Mouse (Mus musculus): Measurements from ENCODE around the gene Hfe. TPM values are rescaled to one million over a fixed set of nuclear protein-coding genes. Genes with fewer than 3 reads are reported as not detected.

Gene Hfe
- polyA plus RNA-seq, 1 experiment from 2014 or later = 26.3 TPM

- no peak for TF ChIP-seq EP300 (IDR thresholded peaks at IDR 0.05)
- TF ChIP-seq CTCF (IDR thresholded peaks at IDR 0.05) = no peak
Observed at GRCm38 (mm10) chr13:23739922-23740252, 29.2 kb upstream of the Hfe start.

DNA sequence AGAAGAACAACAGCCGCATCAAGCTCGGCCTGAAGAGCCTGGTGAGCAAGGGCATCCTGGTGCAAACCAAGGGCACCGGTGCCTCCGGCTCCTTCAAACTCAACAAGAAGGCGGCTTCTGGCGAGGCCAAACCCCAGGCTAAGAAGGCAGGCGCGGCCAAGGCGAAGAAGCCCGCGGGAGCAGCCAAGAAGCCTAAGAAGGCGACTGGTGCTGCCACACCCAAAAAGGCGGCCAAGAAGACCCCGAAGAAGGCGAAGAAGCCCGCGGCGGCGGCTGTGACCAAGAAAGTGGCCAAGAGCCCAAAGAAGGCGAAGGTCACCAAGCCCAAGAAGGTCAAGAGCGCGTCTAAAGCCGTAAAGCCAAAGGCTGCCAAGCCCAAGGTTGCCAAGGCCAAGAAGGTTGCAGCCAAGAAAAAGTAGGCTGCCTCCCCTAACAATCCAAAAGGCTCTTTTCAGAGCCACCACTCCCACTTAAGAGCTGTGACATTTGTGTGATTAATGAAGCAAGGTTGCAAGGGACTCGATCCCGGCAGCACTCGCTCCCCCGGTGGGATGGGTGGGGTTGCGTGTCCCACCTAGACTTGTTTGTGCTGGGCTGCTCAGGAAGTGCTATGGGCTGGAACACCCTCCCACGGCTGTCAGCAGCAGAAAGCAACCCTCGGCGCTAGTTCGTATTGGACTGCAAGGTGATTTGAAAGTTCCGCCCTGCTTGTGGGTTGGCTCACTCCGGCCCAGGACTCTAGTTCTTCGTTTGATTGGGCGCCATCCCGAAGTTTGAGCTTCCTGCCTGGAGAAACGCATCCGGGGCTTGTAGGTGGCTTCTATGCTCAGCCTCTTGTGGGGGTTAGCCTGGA is 28.6 kb upstream of the Hfe start:
- no peaks in the 10 kb centered on the region for H3K9me3 ChIP-seq (ENCODE audit: low read length)
- TF ChIP-seq CTCF (IDR thresholded peaks at IDR 0.05) = no peak; the same call in none of the 2 replicates
- peak; percentile 59 for TF ChIP-seq EP300 (IDR thresholded peaks at IDR 0.05)
- under 1% methylated on average over 39 of the region's 39 CpGs for WGBS
- ATAC-seq (peak; percentile 85), DNase-seq (ENCODE audit: low spot score) (peak; percentile 98)
- H3K36me3 ChIP-seq (ENCODE audit: insufficient read depth, low read length) = no peaks in the 10 kb centered on the region
- peak overlapping the region; percentile 90 for H3K4me2 ChIP-seq (replicated peaks; ENCODE audit: low read depth, low read length)
- H3K27ac ChIP-seq (ENCODE audit: low read length) = peak overlapping the region; percentile 97
- H3K27me3 ChIP-seq (replicated peaks; ENCODE audit: insufficient read depth, low read length) = no peaks in the 10 kb centered on the region
- peak overlapping the region; percentile 71 for H3K4me3 ChIP-seq (ENCODE audit: low read depth, low read length)
- H3K9ac ChIP-seq (replicated peaks; ENCODE audit: low read depth) = peak overlapping the region; percentile 86
- H3K4me1 ChIP-seq (ENCODE audit: insufficient read depth, low read depth, low read length) = no peaks in the 10 kb centered on the region

More at GRCm38 (mm10) chr13:23739922-23740252, 29.2 kb upstream of the Hfe start:
- no peak for DNase-seq (ENCODE audit: low spot score)
- no peaks in the 10 kb centered on the region for H3K9me3 ChIP-seq (ENCODE audit: low read length)
- no peak; the same call in 1 of the 2 replicates for ATAC-seq
- H3K27me3 ChIP-seq (replicated peaks; ENCODE audit: insufficient read depth, low read length) = no peaks in the 10 kb centered on the region
- peak overlapping the region; percentile 71 for H3K4me3 ChIP-seq (ENCODE audit: low read depth, low read length)
- peak overlapping the region; percentile 90 for H3K4me2 ChIP-seq (replicated peaks; ENCODE audit: low read depth, low read length)
- WGBS = 0% methylated on average over 14 of the region's 14 CpGs
- peak overlapping the region; percentile 86 for H3K9ac ChIP-seq (replicated peaks; ENCODE audit: low read depth)
- H3K4me1 ChIP-seq (ENCODE audit: insufficient read depth, low read depth, low read length) = no peaks in the 10 kb centered on the region
- peak overlapping the region; percentile 97 for H3K27ac ChIP-seq (ENCODE audit: low read length)
- H3K36me3 ChIP-seq (ENCODE audit: insufficient read depth, low read length) = no peaks in the 10 kb centered on the region

DNA sequence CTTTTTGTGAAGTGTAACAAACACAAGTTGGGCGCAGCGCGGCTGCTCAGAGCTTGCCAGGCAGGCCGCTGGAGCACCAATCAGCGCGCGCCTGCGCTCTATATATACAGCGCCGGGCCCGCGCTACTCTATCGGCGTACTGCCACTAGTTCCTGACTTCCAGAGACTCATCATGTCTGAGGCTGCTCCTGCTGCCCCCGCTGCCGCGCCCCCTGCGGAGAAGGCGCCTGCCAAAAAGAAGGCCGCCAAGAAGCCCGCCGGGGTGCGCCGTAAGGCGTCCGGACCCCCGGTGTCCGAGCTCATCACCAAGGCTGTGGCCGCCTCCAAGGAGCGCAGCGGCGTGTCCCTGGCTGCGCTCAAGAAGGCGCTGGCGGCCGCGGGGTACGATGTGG is 28.0 kb upstream of the Hfe start, which contains the start of gene Hist1h1c:
Hist1h1c (plus strand) TSS at position 132 of the 392 bp plus-strand sequence.
- WGBS = 2% methylated on average over 30 of the region's 38 CpGs
- Histone ChIP-seq H3K4me1 (ENCODE audit: insufficient read depth, low read depth, low read length) (no peaks in the 10 kb centered on the region), H3K27me3 (replicated peaks; ENCODE audit: insufficient read depth, low read length) (no peaks in the 10 kb centered on the region), H3K36me3 (ENCODE audit: insufficient read depth, low read length) (no peaks in the 10 kb centered on the region), H3K4me3 (ENCODE audit: low read depth, low read length) (peak within 1 kb of the TSS; percentile 71), H3K9me3 (ENCODE audit: low read length) (no peaks in the 10 kb centered on the region), H3K27ac (ENCODE audit: low read length) (peak within 1 kb of the TSS; percentile 97), H3K9ac (replicated peaks; ENCODE audit: low read depth) (peak within 1 kb of the TSS; percentile 86), H3K4me2 (replicated peaks; ENCODE audit: low read depth, low read length) (peak within 1 kb of the TSS; percentile 90)
- ATAC-seq (peak; percentile 91), DNase-seq (ENCODE audit: low spot score) (peak; percentile 96)
- TF ChIP-seq CTCF (IDR thresholded peaks at IDR 0.05) = no peak; the same call in 1 of the 2 replicates
- TF ChIP-seq EP300 (IDR thresholded peaks at IDR 0.05) = no peak; the same call in 1 of the 2 replicates

DNA sequence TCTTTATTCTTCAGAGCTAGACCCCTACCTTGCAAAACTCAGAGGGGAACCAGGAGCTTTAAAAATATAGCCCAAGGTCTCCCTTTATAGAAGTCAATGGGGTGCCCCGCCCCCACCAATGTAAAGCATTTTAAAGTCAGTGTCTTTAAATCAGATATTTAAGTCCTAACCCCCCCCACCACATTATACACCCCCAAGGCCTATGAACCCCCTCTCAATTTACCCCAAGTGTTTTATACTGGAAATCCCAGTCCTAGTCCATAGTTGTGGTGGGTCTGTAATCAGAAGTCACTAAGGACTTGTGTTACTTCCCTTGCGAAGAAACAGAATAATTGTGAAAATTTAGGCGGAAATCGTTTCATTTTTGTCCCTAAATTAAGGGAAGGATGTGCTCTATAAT is 27.4 kb upstream of the Hfe start:
- ATAC-seq (no peak), DNase-seq (ENCODE audit: low spot score) (no peak)
- H3K4me2 ChIP-seq (replicated peaks; ENCODE audit: low read depth, low read length) = peak overlapping the region; percentile 90
- H3K27me3 ChIP-seq (replicated peaks; ENCODE audit: insufficient read depth, low read length) = no peaks in the 10 kb centered on the region
- no peaks in the 10 kb centered on the region for H3K4me1 ChIP-seq (ENCODE audit: insufficient read depth, low read depth, low read length)
- H3K36me3 ChIP-seq (ENCODE audit: insufficient read depth, low read length) = no peaks in the 10 kb centered on the region
- peak overlapping the region; percentile 71; the same call in 1 of the 2 replicates for H3K4me3 ChIP-seq (ENCODE audit: low read depth, low read length)
- peak overlapping the region; percentile 97 for H3K27ac ChIP-seq (ENCODE audit: low read length)
- H3K9me3 ChIP-seq (ENCODE audit: low read length) = no peaks in the 10 kb centered on the region
- H3K9ac ChIP-seq (replicated peaks; ENCODE audit: low read depth) = peak overlapping the region; percentile 86
- TF ChIP-seq CTCF (IDR thresholded peaks at IDR 0.05) (no peak), EP300 (IDR thresholded peaks at IDR 0.05) (no peak)
- 23% methylated on average over 4 of the region's 4 CpGs for WGBS

DNA sequence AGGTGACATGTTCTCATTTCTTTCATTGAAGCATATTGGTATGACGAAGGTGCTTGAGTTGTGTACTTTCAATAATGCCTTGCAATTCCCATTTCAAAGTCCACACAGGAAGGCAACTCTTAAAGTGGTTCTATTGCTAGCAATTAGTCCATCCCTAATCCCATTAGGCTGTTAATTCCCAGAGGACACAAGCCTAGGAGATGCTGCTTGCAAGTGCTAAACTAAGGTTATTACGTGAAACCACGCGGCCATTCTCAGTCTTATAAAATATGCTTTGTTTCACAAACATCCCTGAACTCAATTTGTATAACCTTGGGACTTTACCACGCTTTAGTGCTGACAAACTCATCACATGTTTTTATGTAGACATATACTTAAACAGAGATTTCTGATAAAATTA is 26.4 kb upstream of the Hfe start:
- Histone ChIP-seq H3K27me3 (replicated peaks; ENCODE audit: insufficient read depth, low read length) (no peaks in the 10 kb centered on the region), H3K36me3 (ENCODE audit: insufficient read depth, low read length) (no peaks in the 10 kb centered on the region), H3K27ac (ENCODE audit: low read length) (no peak overlapping the region), H3K4me1 (ENCODE audit: insufficient read depth, low read depth, low read length) (no peaks in the 10 kb centered on the region), H3K9me3 (ENCODE audit: low read length) (no peaks in the 10 kb centered on the region), H3K4me3 (ENCODE audit: low read depth, low read length) (no peak overlapping the region), H3K9ac (replicated peaks; ENCODE audit: low read depth) (no peak overlapping the region), H3K4me2 (replicated peaks; ENCODE audit: low read depth, low read length) (no peak overlapping the region)
- ATAC-seq (no peak), DNase-seq (ENCODE audit: low spot score) (no peak)
- 90% methylated on average over 5 of the region's 5 CpGs for WGBS
- no peak for TF ChIP-seq CTCF (IDR thresholded peaks at IDR 0.05)
- TF ChIP-seq EP300 (IDR thresholded peaks at IDR 0.05) = no peak

DNA sequence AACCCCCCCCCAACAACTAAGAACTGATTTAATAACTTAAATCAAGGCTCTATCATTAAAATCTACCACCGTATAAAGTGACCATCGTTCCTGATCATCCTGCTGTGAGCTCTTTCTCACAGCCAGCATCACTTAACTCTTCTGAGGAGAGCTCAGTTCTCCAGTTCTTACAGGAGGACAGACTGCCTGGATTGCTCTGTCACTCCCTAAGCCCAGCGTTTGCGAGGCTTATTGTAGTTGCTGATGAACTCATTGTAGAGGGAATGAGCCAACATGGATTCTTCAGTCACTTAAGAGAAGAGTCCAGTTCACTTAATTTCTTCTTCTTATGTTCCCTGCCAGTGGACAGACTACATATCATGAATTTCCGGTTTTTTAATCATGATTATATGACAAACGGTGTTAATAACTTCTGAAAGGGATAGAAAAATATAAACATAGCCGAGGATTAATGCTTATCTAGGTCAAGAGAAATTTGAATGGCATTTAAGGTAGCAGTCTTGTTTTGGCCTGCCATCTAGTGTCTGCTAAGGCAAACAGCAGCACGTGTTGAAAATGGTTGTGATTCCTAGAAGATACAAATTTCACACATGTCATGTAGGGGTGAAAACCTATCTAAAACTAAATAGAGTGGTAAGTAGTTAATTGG is 21.6 kb upstream of the Hfe start:
- Histone ChIP-seq H3K4me1 (ENCODE audit: insufficient read depth, low read depth, low read length) (0 out of 2 replicates have a peak, but pooled peaks cover 3% of the 10 kb centered on the region), H3K27ac (ENCODE audit: low read length) (no peak overlapping the region), H3K27me3 (replicated peaks; ENCODE audit: insufficient read depth, low read length) (no peaks in the 10 kb centered on the region), H3K9me3 (ENCODE audit: low read length) (no peaks in the 10 kb centered on the region), H3K4me2 (replicated peaks; ENCODE audit: low read depth, low read length) (no peak overlapping the region), H3K4me3 (ENCODE audit: low read depth, low read length) (no peak overlapping the region), H3K36me3 (ENCODE audit: insufficient read depth, low read length) (no peaks in the 10 kb centered on the region), H3K9ac (replicated peaks; ENCODE audit: low read depth) (no peak overlapping the region)
- ATAC-seq = 0 out of 2 replicates have a peak, but pooled peaks have one; percentile 42
- no peak for TF ChIP-seq EP300 (IDR thresholded peaks at IDR 0.05)
- TF ChIP-seq CTCF (IDR thresholded peaks at IDR 0.05) = peak; percentile 90
- 24% methylated on average over 8 of the region's 8 CpGs for WGBS
- peak; percentile 86 for DNase-seq (ENCODE audit: low spot score)
